Mouse (Mus musculus): ENCODE measurements at regions not wholly inside any gene's neighbourhood (a gene's known extent, or its start where the extent isn't known, plus 50 kb on each side); places are given as distances from the start of the nearest gene placed in this dataset.
A peak's percentile ranks its signal among the peaks of the same experiment; 100 is the strongest.

DNA sequence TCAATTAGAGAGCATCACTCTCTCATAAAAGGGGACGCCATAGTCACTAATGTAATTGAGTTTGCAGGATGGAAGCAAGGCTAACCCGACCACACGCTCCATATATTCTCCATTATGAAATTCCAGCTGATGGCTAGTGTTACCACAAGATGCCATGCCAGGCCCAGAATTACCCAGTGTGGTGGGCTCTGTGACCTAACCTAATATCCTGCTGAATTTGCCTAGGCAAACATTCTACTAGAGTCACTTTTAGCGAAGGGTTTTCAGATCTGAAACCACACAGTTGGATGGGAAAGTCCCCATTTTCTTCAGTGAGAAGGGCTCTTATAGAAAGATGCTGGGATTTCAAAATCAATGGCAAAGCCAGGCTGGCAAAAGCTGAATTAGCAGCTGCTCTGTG lies 177.8 kb upstream of the Klf3 start:
- ATAC-seq (replicated peaks; ENCODE audit: low FRiP score, poor library complexity, severe bottlenecking) = no peak

DNA sequence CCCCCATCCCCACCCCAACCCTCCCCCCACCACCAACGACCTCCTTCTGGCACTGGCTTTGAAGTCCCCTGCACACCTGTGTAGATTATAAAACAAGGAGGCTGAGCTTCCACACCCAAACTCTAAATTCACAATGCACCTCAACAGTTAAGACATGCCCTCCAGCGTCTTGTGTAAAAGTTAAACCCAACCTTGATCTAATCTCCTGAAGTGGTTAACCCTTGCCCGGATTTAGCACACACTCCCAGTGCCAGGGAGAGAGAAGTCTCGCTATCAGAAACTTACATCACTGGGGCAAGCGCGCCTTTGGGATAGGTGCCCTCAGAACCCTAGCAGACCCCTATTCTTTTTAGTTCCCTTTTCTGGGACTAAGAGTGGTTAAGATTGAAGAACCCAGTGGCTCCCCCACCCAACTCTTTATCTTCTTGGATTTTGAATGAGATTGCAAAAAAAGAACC lies 177.3 kb upstream of the Klf3 start:
- ATAC-seq (replicated peaks; ENCODE audit: low FRiP score, poor library complexity, severe bottlenecking) = no peak

DNA sequence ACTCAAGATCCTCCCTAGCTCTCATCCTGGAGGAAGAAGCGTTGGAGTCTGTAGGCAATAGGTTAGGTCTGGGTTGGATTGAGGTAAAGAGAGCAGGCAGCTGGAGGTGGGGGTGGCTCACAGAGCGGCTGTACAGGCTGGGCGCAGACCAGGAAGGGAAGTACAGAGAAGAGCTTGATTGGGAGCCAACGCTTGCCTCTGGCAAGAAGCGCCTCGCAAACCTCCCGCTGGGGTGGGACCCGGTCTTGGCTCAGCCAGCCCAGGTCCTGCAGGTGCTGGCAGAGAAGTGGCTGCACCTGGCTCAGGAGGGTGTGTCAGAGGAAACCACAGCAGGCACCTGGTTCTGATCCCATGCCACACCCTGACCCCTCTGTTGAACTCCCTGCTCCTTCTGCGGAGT lies 176.8 kb upstream of the Klf3 start:
- peak; percentile 41; the same call in 1 of the 2 replicates for ATAC-seq (replicated peaks; ENCODE audit: low FRiP score, poor library complexity, severe bottlenecking)

DNA sequence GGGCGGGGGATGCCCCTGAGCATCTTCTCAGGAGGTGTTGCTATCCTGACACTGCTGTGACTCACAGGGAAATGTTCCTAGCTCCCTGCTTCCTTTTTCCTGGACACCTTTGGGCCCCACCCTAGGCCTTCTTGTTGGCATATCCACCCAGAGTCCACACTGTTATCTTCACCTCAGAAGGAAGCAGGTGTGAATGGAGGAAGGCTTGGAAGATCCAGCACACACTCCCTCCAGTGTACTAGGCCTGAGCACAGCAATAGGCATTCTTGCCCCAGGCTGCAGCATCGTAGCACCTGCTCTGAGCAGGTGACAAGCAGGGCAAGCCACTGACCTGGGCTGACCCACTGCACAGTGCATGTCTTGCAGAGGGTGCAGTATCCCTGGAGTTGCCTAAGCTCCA lies 172.6 kb upstream of the Klf3 start:
- no peak for ATAC-seq (replicated peaks; ENCODE audit: low FRiP score, poor library complexity, severe bottlenecking)

DNA sequence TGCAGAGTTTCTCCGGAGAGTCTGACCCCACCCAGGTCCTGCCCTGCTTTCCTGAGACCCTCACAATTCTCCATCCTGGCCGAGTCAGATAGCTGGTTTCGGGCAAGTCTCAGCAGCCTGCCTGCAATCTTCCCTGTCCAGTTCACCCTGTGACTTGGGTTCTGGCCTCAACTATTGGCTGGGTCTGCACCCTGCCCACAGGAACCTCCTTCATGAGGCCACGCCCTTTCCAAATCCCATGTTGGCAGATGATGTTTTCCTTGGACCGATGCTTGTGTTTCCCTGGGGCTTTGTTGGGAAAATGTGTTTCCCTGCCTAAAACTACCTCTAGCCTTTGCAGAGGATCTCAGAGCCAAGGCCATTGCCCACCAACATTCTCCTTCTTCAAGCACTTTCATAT lies 171.0 kb upstream of the Klf3 start:
- ATAC-seq (replicated peaks; ENCODE audit: low FRiP score, poor library complexity, severe bottlenecking) = no peak

DNA sequence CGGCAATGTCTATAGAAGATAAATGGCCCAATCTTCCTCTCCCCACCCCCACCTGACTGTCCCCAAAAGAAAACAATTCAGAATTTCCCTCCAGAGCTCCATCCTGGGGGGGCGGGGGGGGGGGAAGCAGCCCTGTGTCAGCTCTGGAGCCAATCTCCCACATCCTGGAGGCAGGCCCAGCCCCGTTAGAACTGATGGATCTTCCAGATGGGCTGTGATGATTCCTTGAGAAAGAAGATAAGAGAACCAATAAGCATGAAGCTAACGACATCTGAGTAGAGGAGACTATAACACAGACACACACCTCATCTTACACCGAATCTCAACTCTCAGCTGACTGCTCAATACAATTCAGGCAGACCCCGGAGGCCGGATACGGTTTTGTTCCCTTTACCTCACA lies 169.2 kb upstream of the Klf3 start:
- ATAC-seq (replicated peaks; ENCODE audit: low FRiP score, poor library complexity, severe bottlenecking) = no peak

DNA sequence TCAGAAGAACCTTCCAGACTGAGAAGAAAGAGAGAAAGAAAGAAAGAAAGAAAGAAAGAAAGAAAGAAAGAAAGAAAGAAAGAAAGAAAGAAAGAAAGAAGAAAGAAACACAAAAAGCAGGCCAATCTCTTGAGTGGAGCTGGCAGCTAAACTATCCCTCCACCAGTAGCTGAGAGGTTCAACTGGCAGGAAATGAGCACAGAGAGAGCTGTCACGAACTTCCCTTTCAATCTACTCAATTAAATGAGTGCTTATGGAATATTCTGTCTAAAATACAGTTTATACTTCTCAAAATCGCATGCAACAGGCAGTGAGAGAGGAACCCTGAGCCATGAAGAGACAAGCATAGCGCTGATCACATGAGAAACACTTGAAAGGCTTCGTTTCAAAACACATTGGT lies 168.5 kb upstream of the Klf3 start:
- no peak for ATAC-seq (replicated peaks; ENCODE audit: low FRiP score, poor library complexity, severe bottlenecking)

DNA sequence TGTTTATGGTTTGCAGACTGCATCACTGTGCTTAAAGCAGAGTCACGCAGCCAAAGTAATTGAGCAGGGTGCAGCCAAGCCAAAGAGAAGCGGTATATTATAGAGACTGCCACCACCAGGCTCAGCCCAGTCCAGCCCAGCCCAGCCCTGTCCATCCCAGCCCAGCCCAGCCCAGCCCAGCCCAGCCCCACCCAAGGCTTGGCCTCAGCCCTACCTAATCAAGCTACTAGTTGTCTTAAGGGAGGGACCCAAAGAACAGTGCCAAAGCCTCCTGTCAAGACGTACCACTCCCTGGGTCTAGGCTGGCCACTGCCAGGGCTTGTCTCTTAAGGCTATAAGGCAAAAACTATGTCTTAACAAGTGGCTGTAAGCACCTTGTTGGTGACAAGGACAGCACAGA lies 166.9 kb upstream of the Klf3 start:
- ATAC-seq (replicated peaks; ENCODE audit: low FRiP score, poor library complexity, severe bottlenecking) = peak; percentile 86

DNA sequence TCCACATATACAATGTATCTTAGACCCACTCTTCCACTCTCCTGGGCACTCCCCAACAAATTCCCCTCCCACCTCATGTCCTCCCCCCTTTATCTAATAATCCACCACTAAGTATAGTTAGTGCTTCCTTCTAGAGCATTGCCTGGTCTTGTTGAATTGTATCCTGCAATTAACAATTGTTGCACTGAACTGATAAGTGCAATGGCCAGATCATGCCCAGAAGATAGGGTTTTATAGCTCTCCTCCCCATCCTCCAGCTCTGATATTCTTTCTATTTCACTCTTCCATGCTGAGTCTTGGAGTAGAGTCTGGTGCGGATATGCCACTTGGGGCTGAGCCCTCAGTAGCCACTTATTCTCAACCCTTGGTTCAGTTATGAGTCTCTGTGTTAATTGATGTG lies 159.6 kb upstream of the Klf3 start:
- no peak for ATAC-seq (replicated peaks; ENCODE audit: low FRiP score, poor library complexity, severe bottlenecking)

DNA sequence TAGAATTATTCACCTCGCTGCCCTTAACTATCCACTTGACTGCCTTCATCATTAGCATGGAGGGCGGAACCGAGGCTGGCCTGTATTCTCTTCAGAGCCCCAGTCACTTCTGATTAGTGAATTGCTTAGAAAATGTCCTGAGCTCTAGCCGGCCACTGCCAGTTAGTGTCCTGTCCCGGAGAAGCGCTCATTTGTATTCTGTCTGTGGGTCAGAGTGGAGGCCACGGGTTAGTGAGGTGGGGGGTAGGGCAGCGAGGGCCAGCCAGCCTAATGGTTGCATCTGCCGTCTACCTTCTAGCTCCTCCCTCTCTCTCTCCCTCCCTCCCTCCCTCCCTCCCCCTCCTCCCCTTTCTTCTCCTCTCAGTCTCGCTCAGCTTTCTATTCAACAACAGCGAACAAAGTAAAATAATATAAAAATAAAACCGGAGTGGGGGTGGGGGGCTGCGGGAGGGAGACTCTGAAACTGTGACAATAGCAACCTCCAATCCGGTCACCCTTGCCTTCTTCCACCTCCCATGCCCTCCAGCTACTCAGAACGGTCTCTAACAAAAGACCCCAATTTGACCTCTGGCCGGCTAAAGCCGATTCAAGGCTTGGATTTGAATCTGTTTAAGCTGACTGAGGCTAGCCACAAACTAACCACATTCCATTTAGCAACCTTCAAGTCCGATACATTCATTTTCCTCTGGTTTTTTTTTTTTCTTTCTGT lies 155.6 kb upstream of the Klf3 start:
- peak; percentile 33; the same call in 1 of the 2 replicates for ATAC-seq (replicated peaks; ENCODE audit: low FRiP score, poor library complexity, severe bottlenecking)

DNA sequence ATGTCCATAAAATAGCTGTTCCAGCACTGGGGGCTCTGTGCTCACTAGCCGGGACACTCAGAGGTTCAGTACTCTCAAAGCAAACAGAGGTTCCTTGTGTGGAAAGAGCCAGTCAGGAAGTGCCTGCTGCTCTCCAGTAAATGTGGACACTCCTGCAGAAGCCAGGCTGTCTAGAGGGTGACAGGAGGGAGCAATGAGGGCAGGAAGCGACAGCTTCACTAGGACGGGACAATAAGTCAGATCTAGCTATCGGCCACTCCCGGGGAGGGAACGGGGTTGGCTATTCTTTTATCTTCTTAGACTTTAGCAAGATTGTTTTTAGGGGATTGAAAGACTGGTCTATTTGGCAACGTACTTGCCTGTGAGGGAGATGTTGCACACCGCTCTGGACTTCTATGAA lies 154.7 kb upstream of the Klf3 start:
- ATAC-seq (replicated peaks; ENCODE audit: low FRiP score, poor library complexity, severe bottlenecking) = no peak

DNA sequence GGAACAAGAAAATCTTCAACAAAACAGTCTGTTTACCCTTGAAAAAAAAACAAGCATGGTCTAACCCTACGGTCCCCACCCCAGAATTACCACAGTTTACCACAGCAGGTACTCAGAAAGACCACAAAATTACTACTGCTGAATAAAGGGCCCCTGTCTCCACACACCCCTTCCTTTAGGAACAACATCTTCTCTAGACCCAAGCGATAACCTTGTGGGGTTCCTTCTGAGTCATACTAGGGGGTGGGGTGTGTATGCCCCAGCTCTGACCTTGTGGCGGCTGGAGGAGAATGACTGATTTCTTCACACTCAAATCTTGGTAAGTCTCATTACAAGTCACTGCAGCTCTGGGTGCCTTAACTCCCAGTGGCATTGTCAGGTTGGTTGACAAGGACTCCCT lies 151.8 kb upstream of the Klf3 start:
- no peak for ATAC-seq (replicated peaks; ENCODE audit: low FRiP score, poor library complexity, severe bottlenecking)

DNA sequence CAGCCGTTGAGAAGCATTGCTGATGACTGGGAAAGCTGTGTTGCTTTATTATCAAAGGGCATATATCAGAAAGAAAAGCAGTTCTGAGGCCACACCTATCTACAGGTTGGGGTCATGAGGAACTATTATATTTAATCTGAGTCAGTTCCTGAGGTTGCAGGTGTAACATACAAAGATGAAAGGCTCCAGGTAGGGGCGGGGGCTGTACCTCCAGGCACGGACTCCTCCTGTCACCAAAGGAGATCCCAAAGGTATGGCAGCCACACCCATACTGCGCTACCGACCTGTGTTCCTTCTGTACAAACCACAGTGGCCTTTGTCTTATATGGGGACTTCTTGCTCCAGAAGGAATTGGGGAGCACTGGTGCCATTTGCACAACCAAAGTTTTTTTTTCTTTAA lies 149.4 kb upstream of the Klf3 start:
- ATAC-seq (replicated peaks; ENCODE audit: low FRiP score, poor library complexity, severe bottlenecking) = no peak

DNA sequence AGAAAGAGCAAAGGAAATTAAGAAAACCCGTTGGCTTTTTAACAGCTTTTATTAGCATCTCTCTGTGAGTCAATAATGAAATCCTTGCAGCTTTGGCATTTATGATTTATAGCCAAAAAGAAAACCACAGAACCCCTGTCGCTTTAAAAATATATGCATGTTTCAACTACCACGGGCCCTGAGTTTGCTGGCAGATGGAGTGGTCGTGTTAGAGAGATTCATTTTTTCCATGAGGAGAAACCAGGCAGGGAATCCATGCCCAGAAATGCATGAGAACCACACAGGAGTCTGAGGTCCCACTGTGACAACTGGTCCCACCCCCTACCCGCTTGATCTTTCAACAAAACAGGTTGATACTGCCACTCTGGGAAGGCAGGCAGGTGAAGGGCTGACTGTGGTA lies 147.9 kb upstream of the Klf3 start:
- ATAC-seq (replicated peaks; ENCODE audit: low FRiP score, poor library complexity, severe bottlenecking) = no peak

DNA sequence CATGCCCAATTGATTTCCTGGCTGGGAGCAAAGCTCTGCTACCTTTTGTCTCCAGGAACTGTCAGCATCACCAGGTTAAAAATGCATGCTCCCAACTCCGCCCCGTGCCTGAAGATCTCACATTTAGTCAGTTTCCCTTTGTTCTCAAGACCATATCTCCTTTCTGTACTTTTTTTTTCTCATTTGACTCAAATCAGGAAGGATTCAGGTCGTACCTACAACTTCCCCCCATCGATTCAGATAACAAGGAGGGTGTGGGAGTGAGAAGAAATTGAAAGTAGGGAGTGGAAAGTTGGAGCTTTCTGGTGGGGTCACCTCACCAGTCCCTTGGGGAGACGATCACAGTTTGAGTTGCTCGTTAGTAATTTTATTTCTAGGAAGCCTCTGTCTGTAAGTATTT lies 141.2 kb upstream of the Klf3 start:
- ATAC-seq (replicated peaks; ENCODE audit: low FRiP score, poor library complexity, severe bottlenecking) = no peak

DNA sequence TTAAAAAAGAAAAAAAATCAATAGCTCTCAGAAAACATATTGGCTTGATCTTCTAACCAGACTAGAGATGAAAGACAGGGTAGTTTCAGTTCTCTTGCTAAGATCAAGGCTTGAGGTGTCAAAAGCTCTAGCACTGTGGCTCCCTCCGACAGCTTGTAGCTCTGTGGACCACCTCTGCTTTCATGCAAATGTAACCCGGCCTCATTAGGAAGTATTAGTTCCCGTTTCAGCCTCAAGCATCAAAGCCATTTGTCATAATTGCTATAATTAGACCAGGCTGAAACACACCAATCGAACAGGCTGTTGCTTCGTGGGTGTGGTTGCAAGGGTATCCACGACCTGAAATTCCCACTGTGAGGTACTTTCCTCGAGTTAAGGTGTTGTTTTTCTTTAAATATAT lies 140.7 kb upstream of the Klf3 start:
- ATAC-seq (replicated peaks; ENCODE audit: low FRiP score, poor library complexity, severe bottlenecking) = no peak

DNA sequence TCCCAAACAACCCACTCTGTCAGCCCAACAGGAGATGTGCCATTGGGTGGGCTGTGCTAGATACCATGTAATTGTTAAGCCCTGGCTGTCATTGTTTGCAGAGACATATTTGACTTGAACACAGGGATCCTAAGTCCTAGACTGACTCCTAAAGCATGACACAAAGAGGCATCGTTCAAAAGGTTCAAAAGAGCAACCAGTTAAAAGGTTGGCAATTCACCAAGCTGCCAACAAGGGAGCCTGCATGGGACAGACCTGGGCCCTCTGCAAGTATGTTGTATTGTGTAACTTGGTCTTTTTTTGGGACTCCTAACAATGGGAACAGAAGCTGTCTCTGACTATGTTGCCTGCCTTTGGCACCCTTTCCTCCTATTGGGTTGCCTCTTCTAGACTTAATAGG lies 139.4 kb upstream of the Klf3 start:
- ATAC-seq (replicated peaks; ENCODE audit: low FRiP score, poor library complexity, severe bottlenecking) = no peak

DNA sequence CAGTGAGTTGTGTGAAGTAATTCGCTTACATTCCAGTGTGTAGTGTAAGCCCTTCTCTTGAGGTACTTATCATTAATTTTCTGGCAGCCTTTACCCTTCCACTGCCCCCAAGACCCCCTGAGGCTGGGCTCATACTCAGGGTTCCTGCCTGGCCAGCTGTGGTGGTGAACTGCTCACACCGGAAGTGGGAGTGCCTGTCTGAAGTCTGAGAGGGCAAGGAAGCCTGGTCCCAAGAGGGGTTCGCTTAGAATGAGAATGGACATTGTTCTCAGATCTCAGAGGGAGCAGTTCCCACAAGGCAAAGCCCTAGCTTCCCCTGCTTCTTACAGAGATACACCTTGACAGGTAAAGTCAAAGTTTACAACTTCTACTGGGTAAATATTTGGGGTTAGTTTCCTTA lies 138.1 kb upstream of the Klf3 start:
- ATAC-seq (replicated peaks; ENCODE audit: low FRiP score, poor library complexity, severe bottlenecking) = no peak

DNA sequence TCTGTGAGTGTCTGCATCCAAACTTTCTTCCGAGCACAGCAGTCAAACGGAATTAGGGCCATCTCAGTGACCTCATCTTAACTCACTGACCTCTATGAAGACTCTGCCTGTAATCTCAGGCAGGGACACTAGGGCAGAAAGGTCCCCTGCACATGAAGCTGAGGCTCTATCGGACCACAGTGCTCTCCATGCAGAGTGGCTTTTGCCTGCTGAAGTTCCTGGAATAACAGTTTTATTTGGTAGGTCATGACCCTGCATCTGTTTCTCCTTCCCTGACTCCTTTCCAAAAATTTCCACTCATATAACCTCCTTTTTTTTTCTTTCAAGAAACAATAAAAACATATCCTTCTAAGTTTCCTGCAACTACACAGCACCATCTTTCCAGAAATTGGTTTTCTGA lies 136.9 kb upstream of the Klf3 start:
- no peak for ATAC-seq (replicated peaks; ENCODE audit: low FRiP score, poor library complexity, severe bottlenecking)

DNA sequence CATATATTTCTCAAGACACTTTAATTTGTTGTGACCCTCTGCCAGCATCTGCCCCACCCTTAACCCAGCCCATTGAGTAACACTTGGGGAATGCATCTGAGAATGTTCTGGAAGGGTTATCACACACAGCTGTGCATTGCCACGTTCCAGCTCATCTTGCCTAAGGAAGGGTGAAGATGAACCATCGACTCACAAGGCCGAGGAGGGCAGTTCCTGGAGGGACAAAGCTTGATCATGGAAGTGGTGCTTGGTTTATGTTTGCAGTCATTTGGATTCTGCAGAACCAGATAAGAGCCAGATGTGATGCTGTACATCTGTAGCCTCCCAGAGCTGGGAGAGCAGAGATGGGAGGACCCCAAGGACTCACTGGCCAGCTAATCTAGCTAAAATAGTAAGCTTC lies 136.1 kb upstream of the Klf3 start:
- ATAC-seq (replicated peaks; ENCODE audit: low FRiP score, poor library complexity, severe bottlenecking) = peak; percentile 69

DNA sequence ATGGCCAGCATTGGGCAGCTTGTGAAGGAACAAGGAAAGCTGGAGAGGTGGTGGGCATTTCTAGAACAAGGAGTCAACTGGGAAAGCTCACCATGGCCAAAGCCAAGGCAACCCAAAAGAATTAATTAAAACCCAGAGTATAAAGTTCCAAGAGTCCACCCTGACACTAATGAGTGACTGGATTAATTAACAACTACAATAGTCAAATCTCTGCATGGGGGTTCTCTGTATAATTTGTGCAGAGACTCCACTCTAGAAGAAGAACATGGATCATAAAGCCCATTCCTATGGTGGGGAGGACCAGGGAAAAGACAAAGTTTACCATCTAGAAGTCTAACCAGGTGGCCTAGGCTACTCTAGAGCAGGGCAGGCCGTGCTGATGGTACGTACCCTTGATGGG lies 129.3 kb upstream of the Klf3 start:
- no peak for ATAC-seq (replicated peaks; ENCODE audit: low FRiP score, poor library complexity, severe bottlenecking)

DNA sequence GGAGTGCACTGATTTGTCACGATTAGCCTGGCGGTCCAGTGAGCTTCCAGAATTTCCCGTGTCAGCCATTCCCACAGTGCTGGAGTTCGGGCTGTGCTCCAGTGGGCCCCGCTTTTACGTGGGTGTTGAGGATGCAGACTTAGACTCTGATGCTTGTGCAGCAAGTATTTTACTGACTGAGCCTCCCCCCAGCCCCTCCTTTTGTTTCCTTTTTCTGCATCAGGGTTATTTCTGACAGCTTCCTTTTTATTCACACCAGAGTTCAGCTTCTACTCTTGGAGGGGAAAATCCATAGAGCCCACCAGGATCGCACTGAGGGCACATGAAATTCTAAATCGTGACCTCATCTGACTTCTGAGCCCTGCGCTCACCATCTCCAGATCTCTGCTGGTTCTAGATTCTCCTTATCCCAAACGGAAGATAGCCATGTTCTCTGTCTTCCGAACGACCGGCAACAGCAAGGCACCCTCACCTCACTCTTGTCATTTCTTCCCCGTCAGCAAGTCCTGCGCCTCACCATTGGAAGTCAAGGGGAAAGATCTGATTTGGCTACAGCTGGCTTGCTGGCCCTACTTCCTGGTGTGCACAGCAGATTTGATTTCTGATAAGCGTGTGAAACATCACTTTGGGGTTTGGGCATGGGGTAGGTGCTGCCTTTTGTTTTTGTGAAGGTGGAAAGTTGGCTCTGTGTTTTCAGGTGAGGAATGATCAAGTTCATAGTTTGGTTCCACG lies 126.8 kb upstream of the Klf3 start:
- ATAC-seq (replicated peaks; ENCODE audit: low FRiP score, poor library complexity, severe bottlenecking) = no peak

All from erythroblast, adult 5-6 weeks (primary cell).